Mouse (Mus musculus) stomach, postnatal 0 days (tissue): ENCODE results near the gene Nod1.

Experiments
- CTCF ChIP-seq: IDR thresholded peaks from 2 replicates; pipeline ENCODE4 v1.5.1; 2016; ENCODE audit warnings: antibody characterized with exemption, low read depth, mild to moderate bottlenecking, moderate library complexity
- EP300 ChIP-seq: optimal IDR thresholded peaks from 2 replicates; pipeline ENCODE3; 2016; ENCODE audit warnings: antibody characterized with exemption

- TF ChIP-seq CTCF, result no peak
- no peak for TF ChIP-seq EP300
Measured at GRCm38 (mm10) chr6:54939631-54940030, 32.8 kb downstream of the Nod1 start.
